Mouse (Mus musculus) lung, embryonic 14.5 days (tissue): ENCODE results near the gene March5. TPM values are rescaled to one million over a fixed set of nuclear protein-coding genes. Genes with fewer than 3 reads are reported as not detected.

Experiments
- ATAC-seq: fragments of 200-750 bp; cut with Nextera tagmentation; 2 replicates; pipeline ENCODE4 v1.8.0; 2017; ENCODE audit warnings: mild to moderate bottlenecking, moderate TSS enrichment, moderate library complexity; ENCODE audit not compliant: insufficient read depth
- DNase-seq: peaks from one replicate; pipeline ENCODE4 v3.0.0-alpha.2; 2015
- H3K27ac ChIP-seq: fragments of 300-500 bp; sonication (generic); 2 replicates; pipeline ENCODE4 v1.5.1; 2014; ENCODE audit warnings: low read depth, mild to moderate bottlenecking, moderate library complexity
- H3K27me3 ChIP-seq: fragments of 300-500 bp; sonication (generic); 2 replicates; pipeline ENCODE4 v1.6.1; 2014; ENCODE audit warnings: low read length, control low read depth; ENCODE audit not compliant: insufficient read depth
- H3K36me3 ChIP-seq: fragments of 300-500 bp; sonication (generic); 2 replicates; pipeline ENCODE4 v1.6.1; 2014; ENCODE audit warnings: control low read depth; ENCODE audit not compliant: insufficient read depth
- H3K4me1 ChIP-seq: fragments of 300-500 bp; sonication (generic); 2 replicates; pipeline ENCODE4 v1.6.1; 2014; ENCODE audit warnings: antibody characterized with exemption, control low read depth; ENCODE audit not compliant: insufficient read depth
- H3K4me2 ChIP-seq: fragments of 300-500 bp; sonication (generic); 2 replicates; pipeline ENCODE4 v1.6.1; 2014; ENCODE audit warnings: mild to moderate bottlenecking
- H3K4me3 ChIP-seq: fragments of 300-500 bp; sonication (generic); 2 replicates; pipeline ENCODE4 v1.5.1; 2014; ENCODE audit warnings: low read depth, low read length
- H3K9ac ChIP-seq: fragments of 300-500 bp; sonication (generic); 2 replicates; pipeline ENCODE4 v1.6.1; 2014
- H3K9me3 ChIP-seq: fragments of 300-500 bp; sonication (generic); 2 replicates; pipeline ENCODE4 v1.6.1; 2016; ENCODE audit warnings: low read depth, low read length, control low read depth
- CTCF ChIP-seq: IDR thresholded peaks from 2 replicates; pipeline ENCODE4 v1.5.1; 2016; ENCODE audit warnings: antibody characterized with exemption, low read depth
- WGBS: fragments of 180-500 bp; shearing (Covaris S2); extraction: QIAGEN DNeasy Blood & Tissue Kit; methylation state at CpG from one replicate; pipeline ENCODE4 v1.1.7; 2014; 5-methylcytosine and 5-hydroxymethylcytosine counted together
- polyA plus RNA-seq: library from polyadenylated mRNA; unstranded; fragments of >200 nt; fragmentation: Nextera tagmentation; extraction: Ambion mirVana; gene quantifications from 2 replicates; pipeline ENCODE4 v1.2.1, GENCODE M21; 2014

The March5 gene
- polyA plus RNA-seq, 1 experiment from 2014 or later: 113 TPM

DNA sequence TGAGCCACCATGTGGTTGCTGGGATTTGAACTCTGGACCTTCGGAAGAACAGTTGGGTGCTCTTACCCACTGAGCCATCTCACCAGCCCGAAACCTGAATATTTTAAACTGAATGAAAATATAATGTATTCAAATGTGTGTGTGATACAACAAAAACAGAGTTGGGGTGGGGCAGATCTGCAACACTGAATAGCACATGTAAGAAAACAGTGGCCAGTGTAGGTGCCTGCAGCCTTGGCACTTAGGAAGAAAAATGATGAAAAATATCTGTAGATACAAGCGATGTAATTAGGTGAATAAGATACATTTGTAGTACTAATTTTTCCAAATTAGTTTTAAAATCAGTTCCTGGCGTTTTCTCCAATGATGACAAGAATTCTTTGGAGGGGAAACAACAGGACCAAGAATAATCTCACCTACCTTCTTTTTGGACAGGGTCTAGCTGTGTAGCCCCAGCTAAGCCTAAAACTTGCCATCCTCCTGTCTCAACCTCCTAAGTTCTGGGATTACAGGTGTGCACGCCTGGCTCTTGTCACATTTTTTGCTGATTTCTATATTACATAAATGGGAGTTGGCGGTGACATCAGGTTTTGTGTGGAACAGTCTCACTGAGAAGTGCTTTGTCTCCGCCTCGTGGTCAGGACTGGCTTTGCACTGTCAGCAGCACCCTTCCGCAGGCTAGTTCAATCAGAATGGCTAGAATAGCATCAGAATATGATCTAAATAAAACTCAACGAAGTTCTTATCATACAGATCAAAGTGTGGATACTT is 58.2 kb downstream of the March5 start:
- Histone ChIP-seq H3K27ac (no peak overlapping the region), H3K27me3 (no peaks in the 10 kb centered on the region), H3K9me3 (no peaks in the 10 kb centered on the region), H3K9ac (no peak overlapping the region), H3K4me1 (no peaks in the 10 kb centered on the region), H3K36me3 (no peaks in the 10 kb centered on the region), H3K4me2 (no peak overlapping the region), H3K4me3 (no peak overlapping the region)
- DNase-seq (peak; percentile 93), ATAC-seq (peak; percentile 52; the same call in 1 of the 2 replicates)
- TF ChIP-seq CTCF: peak; percentile 97
- 35% methylated on average over 10 of the region's 10 CpGs for WGBS

DNA sequence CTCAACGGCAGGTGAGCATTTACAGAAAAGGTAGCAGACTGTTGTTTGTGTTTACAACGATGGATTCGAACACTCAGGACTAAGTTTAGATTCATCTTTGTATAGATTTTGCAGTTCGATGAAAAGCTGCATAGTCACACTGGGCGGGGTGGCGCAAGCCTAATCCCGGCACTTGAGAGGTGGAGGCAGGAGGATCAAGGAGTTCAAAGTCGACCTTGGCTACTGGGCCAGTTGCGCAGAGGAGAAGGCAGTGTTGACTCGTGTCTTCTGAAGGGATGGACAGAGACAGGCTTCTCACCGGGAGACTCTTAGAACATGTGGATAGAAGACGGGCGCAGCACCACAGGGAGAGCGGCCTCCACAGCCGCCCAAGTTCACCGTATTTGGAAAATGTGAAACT is 61.8 kb downstream of the March5 start:
- Histone ChIP-seq H3K4me2 (no peak overlapping the region), H3K36me3 (no peaks in the 10 kb centered on the region), H3K4me3 (no peak overlapping the region), H3K9ac (no peak overlapping the region), H3K9me3 (no peaks in the 10 kb centered on the region), H3K4me1 (no peaks in the 10 kb centered on the region), H3K27me3 (no peaks in the 10 kb centered on the region), H3K27ac (no peak overlapping the region)
- WGBS: 87% methylated on average over 16 of the region's 16 CpGs
- ATAC-seq: no peak
- TF ChIP-seq CTCF: no peak
- DNase-seq: no peak

Other genes with a start within 250 kb of the March5 start
- 0.63 and 0.95 TPM in 2 replicates for gene Cpeb3, start 1.1 kb downstream of the March5 start, polyA plus RNA-seq
- 42.3 and 51.3 TPM in 2 replicates for gene Ide, start 130.3 kb downstream of the March5 start, polyA plus RNA-seq
- gene Kif11, start 168.9 kb downstream of the March5 start, polyA plus RNA-seq: 87.4 and 87.5 TPM in 2 replicates
- 27.6 and 28.1 TPM in 2 replicates for gene Hhex, start 227.3 kb downstream of the March5 start, polyA plus RNA-seq